Mouse (Mus musculus): ENCODE results near the gene Ccdc103.

The Ccdc103 gene

GRCm38 (mm10) chr11:102880585-102881313, at the start of gene Ccdc103, which contains the start of gene Eftud2:
Ccdc103 (plus strand) TSS chr11:102881204.
Eftud2 (minus strand) TSS chr11:102880985.
- peak; percentile 94 for DNase-seq

GRCm38 (mm10) chr11:102832700-102833297, 48.2 kb upstream of the Ccdc103 start:
- no peak for DNase-seq

GRCm38 (mm10) chr11:102834219-102834618, 46.8 kb upstream of the Ccdc103 start:
- DNase-seq, result no peak

DNA sequence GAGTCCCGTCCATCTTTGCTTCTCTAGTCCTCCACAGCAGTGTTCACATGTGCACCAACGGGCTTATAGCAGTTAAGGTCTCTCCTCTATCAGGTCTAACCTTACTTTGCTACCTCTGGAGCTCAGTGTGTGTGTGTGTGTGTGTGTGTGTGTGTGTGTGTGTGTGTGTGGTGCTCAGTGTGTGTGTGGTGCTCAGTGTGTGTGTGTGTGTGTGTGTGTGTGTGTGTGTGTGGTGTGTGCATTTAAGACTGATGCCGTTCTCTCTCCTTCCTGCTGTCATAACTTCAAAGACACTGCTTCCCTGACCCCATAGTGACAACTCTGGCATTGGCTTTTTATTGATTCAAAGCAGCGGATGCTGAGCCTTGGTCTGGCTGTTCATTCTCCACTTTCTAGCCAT, 45.5 kb upstream of the Ccdc103 start, which contains the start of gene Higd1b:
Gene Higd1b, plus strand, starts transcription at position 301 of the 400 bp plus-strand sequence.
- DNase-seq, result no peak

GRCm38 (mm10) chr11:102836146-102836545, 44.9 kb upstream of the Ccdc103 start:
- DNase-seq, result no peak

GRCm38 (mm10) chr11:102837385-102837784, 43.6 kb upstream of the Ccdc103 start:
- no peak for DNase-seq

DNA sequence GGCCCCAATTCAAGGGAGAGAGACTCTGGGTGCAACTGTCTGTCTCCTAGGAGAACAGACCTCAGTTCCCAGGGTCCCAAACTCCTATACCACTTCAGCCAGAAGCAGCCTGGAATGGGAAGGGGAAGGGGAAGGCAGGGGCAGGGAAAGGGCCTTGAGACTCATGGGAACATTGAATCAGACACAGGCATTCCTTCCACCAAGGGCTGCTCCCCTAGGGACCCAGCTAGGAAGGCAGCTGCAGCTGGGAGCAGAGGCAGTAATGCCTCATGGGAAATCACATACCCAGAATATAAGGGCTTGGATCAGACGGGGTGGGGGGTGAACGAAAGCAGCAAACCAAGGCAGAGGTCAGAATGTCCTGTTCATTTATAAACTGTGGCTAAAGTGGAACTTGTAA, 42.9 kb upstream of the Ccdc103 start:
- DNase-seq, result peak; percentile 55

DNA sequence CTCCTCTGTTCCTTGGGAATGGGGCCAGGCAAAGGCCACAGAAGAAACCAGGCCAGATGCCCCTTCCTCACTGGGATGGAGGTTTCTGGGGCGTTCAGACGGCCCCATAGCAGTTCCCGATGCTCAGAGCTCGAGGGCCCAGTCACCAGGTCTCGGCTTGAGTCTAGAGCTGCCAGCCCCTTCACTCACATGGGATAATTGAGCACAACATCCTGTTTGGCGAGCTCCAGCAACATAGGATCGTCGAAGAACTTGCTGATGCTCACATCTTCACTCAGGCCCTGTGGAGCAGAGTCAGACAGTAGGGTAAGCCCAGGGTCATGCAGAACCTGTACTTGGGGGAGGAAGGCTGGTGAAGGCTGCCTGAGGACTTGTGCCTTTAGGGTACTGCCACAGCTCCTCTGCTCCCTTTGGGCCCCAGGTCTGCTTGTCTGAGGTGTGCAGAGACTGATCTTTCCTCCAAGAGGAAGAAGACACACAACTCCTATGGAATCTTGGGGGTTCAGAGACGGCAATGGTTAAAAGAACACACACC, 42.3 kb upstream of the Ccdc103 start:
- DNase-seq, result no peak

DNA sequence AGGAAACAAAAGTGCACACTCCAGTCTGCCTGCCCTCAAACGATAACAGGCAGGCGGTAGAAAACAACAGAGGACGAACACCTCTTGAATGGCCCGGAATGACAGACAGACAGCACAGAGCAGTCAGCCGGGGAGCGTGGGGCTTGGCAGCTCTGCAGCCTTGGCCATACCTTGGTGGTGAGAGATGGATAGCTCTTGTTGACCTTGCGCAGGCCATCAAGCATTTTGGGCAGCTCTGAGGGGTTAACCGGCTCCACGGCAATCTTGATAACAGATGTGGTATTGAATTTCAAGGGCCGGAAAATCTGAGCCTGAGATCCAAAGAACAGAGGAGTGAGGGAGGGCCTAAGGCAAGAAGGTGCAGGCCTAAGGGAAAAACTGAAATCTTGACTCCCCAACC, 35.1 kb upstream of the Ccdc103 start:
- DNase-seq, result no peak

DNA sequence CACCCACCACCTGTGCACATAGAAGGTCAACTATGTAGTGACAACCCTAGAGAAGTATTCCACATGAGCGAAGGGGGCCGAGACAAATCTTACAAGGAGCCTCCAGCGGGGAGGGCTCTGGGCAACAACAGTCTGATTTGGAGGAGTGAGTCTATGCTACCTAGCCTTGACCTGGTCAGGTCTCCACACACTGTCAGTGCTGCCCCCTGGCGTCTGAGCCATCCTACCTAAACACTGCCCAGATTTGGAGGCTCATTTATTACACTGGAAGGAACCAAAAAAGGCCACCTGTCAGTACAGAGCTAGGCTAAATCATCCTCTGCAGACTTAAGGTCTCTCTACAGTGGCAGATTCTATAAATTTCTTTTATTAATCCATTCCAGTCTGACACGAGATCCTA, 29.1 kb upstream of the Ccdc103 start:
- DNase-seq, result peak; percentile 73

- no peak for DNase-seq
Observed at GRCm38 (mm10) chr11:102853760-102854159, 27.2 kb upstream of the Ccdc103 start.

DNA sequence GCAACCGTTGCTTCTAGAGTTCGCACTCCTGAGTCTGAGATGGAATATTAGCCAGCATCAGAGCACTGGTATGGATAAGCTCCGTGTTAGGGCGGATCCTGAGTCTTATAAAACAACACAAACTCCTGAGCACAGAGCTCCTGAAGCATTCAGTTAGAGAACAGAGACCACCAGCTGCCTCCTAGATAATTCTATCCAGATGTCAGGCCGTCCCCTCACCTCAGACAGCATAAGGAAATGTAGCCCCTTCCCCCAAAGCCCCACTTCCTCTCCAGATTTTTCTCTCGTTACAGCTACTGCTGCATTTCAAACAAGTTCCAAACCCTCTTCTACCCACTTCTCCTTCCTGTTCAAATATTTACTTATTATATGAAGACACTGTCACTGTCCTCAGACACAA, 25.1 kb upstream of the Ccdc103 start:
- no peak for DNase-seq

- no peak for DNase-seq
Observed at GRCm38 (mm10) chr11:102858951-102859350, 22.1 kb upstream of the Ccdc103 start.

DNA sequence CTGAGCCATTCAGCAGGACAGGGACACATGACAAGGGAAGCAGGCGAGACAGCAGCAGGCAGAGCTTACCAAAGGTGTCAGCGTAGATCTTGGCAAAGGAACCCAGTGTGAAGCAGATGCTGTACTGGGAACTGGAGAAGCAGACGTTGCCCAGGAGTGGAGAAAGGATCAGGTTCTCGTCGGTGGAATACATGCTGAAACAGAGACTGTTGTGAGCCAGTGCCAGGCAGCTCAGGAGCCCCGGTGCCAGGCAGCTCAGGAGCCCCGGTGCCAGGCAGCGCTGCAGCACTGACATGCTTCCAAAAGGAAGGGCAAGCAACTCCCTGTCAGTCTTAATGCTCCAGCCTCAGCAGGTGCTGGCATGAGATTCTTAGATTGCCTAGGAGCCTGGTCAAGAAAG, 21.1 kb upstream of the Ccdc103 start:
- no peak for DNase-seq

DNA sequence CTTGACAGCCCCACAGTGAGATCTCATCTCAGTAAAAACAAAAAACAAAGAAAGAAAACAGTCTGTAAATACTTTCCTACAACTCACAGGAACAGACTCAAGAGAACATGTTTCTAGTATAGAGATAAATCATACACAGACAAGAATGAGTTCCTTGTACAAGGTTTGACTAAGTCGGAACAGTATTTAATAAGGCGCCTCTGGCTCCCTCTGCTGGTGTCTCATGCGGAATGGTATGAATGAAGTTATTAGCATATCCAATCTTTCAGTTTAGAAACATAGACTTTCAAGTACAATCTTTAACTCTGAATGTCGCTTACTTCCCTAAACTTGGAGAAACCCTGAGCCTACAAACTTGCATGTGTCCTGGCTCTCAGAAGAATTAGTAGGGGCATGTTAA, 16.7 kb upstream of the Ccdc103 start:
- peak; percentile 81 for DNase-seq

GRCm38 (mm10) chr11:102874801-102875334, 6.1 kb upstream of the Ccdc103 start:
- no peak for DNase-seq

DNA sequence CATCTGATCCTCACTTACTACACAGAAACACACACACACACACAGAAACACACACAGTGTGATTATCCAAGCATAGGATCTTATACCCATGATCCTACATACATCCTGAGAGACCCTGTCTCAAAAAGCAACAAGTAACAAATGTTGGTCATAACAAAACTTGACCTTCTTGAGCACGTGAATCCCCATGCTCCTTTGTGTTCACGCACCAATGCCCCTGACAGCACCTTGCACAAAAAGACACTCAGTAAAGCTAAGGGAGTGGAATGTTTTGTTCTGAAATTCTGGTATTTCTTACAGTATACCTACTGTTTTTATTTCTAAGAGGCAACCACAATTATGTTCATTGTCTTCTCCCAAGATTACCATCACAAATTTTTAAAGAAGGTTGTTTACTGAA, 1.4 kb upstream of the Ccdc103 start:
- no peak for DNase-seq

DNA sequence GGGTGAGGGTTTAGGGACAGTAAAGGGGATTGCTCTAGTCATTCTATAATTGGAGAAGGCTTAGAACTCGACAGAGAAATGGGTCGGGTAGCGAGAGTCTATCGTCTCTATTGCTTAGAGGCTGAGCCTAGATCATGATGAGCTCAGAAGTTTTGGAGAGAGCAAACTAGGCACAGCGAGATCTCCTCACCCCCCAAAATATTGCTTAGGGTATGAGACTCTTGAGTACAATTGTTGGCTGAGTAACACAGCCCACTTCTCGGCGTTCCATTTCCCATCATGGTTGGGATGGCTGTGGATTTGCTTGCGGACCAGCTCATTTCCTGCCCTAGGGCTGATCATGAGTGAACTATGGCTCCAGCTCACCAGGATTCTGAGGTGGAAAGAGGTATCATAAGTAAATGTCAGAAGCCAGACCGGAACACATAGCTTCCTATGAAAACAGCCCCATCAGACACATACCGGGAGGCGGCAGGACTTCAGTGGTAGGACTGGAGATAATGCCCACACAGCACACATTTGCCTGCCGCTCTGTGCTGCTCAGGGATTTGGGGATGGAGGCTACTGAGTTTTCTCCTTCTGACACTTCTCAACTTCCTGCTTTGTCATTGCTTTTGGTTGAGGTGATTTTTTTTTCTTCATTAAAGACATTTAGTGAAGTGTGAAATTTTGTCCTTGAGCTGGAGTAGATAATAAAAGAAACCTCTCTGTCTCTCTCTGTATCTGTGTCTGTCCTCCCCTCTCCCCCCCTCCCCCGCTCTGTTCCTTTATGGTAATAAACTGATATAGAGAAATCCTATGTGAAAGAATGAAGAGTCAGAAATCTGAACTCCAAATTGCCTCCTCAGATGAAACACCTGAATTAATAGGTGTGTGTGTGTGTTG, 552 bp downstream of the Ccdc103 start:
- DNase-seq, result no peak

DNA sequence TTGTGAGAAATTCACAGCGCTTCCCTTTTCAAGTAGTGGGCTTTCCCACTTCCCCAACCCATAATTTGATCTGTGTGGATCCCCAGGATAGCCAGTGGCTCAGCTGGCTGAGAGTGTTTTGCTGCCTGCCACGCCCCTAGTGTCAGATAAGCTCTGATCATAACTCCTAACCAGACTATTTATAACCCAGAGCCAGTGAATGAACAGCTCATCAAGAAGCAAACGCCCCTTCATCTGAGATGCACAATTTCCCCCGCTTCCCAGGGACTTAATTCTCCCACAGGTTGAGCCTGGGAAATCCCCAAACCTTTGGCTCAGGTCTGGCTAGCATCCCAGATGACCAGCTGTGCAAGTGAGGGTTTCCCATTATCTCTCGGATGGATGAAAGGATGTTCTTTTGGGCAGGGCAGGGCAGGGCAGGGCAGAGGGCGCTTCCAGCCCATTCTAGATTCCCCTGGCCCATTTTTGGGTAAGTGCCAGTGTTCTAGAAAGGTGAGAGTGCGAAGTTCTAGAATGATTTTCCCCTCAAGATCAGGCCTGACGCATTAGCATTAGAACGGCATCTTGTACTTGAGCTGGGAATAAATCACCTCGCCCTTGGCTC, 3.7 kb downstream of the Ccdc103 start, which contains the start of gene Fam187a:
Gene Fam187a, plus strand, starts transcription at position 554 of the 604 bp plus-strand sequence.
- no peak for DNase-seq

- DNase-seq, result no peak
Observed at GRCm38 (mm10) chr11:102887433-102887832, 6.4 kb downstream of the Ccdc103 start.

DNA sequence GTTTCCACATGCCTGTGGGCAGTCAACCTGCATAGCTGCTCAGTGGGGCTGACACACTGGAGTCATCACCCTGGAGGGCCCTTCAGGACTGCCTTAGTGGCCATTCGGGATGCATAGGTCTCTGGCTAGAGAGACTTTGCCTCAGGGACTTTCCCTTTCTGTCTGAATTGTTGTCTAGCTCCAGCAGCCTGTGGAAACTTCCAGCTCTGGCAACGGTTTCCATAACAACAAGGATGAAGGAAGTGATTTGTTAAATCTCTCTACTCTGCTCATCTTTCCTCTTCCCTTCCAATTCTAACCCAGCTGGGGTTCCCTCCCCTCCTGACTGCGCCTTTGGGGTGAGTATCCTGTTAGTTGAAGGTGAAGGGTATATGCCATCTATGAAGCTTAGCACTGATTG, 7.1 kb downstream of the Ccdc103 start:
- DNase-seq, result no peak

- no peak for DNase-seq
Observed at GRCm38 (mm10) chr11:102890096-102890495, 9.1 kb downstream of the Ccdc103 start.

Data from kidney, postnatal 14 days (tissue).